Mouse (Mus musculus) telencephalon, adult 2 months (tissue): ENCODE results near the gene Saa1.

Experiments used
- DNase-seq: peaks from one replicate; pipeline ENCODE4 v3.0.0-alpha.2; 2011; ENCODE audit warnings: low read depth, low spot score

Saa1 gene

GRCm38 (mm10) chr7:46718591-46719270 is 24.0 kb downstream of the Saa1 start:
- no peak for DNase-seq

GRCm38 (mm10) chr7:46716897-46717296 is 25.9 kb downstream of the Saa1 start:
- no peak for DNase-seq

GRCm38 (mm10) chr7:46715600-46715999 is 27.2 kb downstream of the Saa1 start, which contains the start of gene Saa3:
Saa3 (minus strand) TSS chr7:46715700.
- no peak for DNase-seq

GRCm38 (mm10) chr7:46714518-46714917 is 28.3 kb downstream of the Saa1 start:
- no peak for DNase-seq

- no peak for DNase-seq
Measured at GRCm38 (mm10) chr7:46712250-46712649, 30.5 kb downstream of the Saa1 start.

- peak; percentile 73 for DNase-seq
Measured at GRCm38 (mm10) chr7:46710390-46710844, 32.4 kb downstream of the Saa1 start, which contains the start of gene Saal1. Saal1 (minus strand) TSS chr7:46710680.

GRCm38 (mm10) chr7:46700521-46701025 is 42.2 kb downstream of the Saa1 start:
- no peak for DNase-seq

- no peak for DNase-seq
Measured at GRCm38 (mm10) chr7:46696754-46697153, 46.0 kb downstream of the Saa1 start.
